Mouse (Mus musculus) lung, postnatal 0 days (tissue): Measurements from ENCODE around the gene Fam160a1. TPM values are rescaled to one million over a fixed set of nuclear protein-coding genes. Genes with fewer than 3 reads are reported as not detected.

ENCODE experiments used
- ATAC-seq: fragments of 200-750 bp; cut with Nextera tagmentation; 2 replicates; pipeline ENCODE4 v1.8.0; 2017; ENCODE audit warnings: moderate library complexity
- DNase-seq: peaks from one replicate; pipeline ENCODE4 v3.0.0-alpha.2; 2016; ENCODE audit warnings: low spot score
- H3K27ac ChIP-seq: fragments of 300-500 bp; sonication (generic); 2 replicates; pipeline ENCODE4 v1.5.1; 2014; ENCODE audit warnings: antibody characterized with exemption, mild to moderate bottlenecking, low read length, mixed read lengths
- H3K27me3 ChIP-seq: fragments of 300-500 bp; sonication (generic); replicated peaks from 2 replicates; pipeline ENCODE4 v1.6.1; 2014; ENCODE audit warnings: low read length, mixed read lengths; ENCODE audit not compliant: insufficient read depth
- H3K36me3 ChIP-seq: fragments of 300-500 bp; sonication (generic); 2 replicates; pipeline ENCODE4 v1.6.1; 2014; ENCODE audit warnings: low read length, mixed read lengths; ENCODE audit not compliant: insufficient read depth
- H3K4me1 ChIP-seq: fragments of 300-500 bp; sonication (generic); 2 replicates; pipeline ENCODE4 v1.6.1; 2014; ENCODE audit warnings: antibody characterized with exemption, low read depth, low read length, mixed read lengths; ENCODE audit not compliant: insufficient read depth
- H3K4me2 ChIP-seq: fragments of 300-500 bp; sonication (generic); replicated peaks from 2 replicates; pipeline ENCODE4 v1.6.1; 2014; ENCODE audit warnings: low read depth, mild to moderate bottlenecking, low read length, moderate library complexity, mixed read lengths
- H3K4me3 ChIP-seq: fragments of 300-500 bp; sonication (generic); 2 replicates; pipeline ENCODE4 v1.5.1; 2014; ENCODE audit warnings: low read depth, low read length
- H3K9ac ChIP-seq: fragments of 300-500 bp; sonication (generic); replicated peaks from 2 replicates; pipeline ENCODE4 v1.6.1; 2014; ENCODE audit warnings: low read depth, mild to moderate bottlenecking
- H3K9me3 ChIP-seq: fragments of 300-500 bp; sonication (generic); 2 replicates; pipeline ENCODE4 v1.6.1; 2016; ENCODE audit warnings: low read length, mixed read lengths
- CTCF ChIP-seq: IDR thresholded peaks from 2 replicates; pipeline ENCODE4 v1.5.1; 2016; ENCODE audit warnings: antibody characterized with exemption, mild to moderate bottlenecking
- EP300 ChIP-seq: IDR thresholded peaks from 2 replicates; pipeline ENCODE4 v1.6.1; 2016; ENCODE audit warnings: antibody characterized with exemption, mild to moderate bottlenecking, control low read depth
- WGBS: fragments of 180-500 bp; shearing (Covaris S2); extraction: QIAGEN DNeasy Blood & Tissue Kit; methylation state at CpG from one replicate; pipeline ENCODE4 v1.1.7; 2014; 5-methylcytosine and 5-hydroxymethylcytosine counted together
- polyA plus RNA-seq: library from polyadenylated mRNA; unstranded; fragments of >200 nt; fragmentation: Nextera tagmentation; extraction: Ambion mirVana; gene quantifications from 2 replicates; pipeline ENCODE4 v1.2.1, GENCODE M21; 2015

Gene Fam160a1
- polyA plus RNA-seq, 1 experiment from 2014 or later = 4.6 TPM

- Histone ChIP-seq H3K4me1 (no peaks in the 10 kb centered on the region; the same call in 1 of the 2 replicates), H3K27ac (no peak overlapping the region), H3K4me3 (no peak overlapping the region), H3K36me3 (no peaks in the 10 kb centered on the region), H3K9me3 (no peaks in the 10 kb centered on the region), H3K27me3 (no peaks in the 10 kb centered on the region), H3K9ac (no peak overlapping the region), H3K4me2 (no peak overlapping the region)
- TF ChIP-seq CTCF = no peak
- TF ChIP-seq EP300 = no peak
- ATAC-seq (no peak), DNase-seq (no peak)
- 38% methylated on average over 4 of the region's 4 CpGs for WGBS
Measured at GRCm38 (mm10) chr3:85857083-85857482, 40.0 kb upstream of the Fam160a1 start.

DNA sequence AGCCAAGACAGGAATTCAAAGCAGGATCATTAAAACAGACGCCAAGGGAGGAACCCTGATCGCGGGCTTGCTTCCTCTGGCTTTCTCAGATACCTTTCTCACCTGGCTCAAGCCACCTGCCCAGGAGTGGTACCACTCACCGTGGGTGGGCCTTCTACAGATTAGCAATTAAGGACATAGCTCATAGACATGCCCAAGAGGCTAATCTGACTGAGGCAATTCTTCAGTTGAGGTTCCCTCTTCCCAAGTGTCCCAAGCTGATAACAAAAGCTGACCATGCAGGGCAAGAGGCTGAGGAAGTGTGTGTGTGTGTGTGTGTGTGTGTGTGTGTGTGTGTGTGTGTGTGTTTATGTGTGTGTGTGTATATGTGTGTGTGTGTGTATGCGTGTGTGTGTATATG is 38.9 kb upstream of the Fam160a1 start:
- no peak for ATAC-seq
- no peak overlapping the region for H3K27ac ChIP-seq

GRCm38 (mm10) chr3:85855043-85855442 is 38.0 kb upstream of the Fam160a1 start:
- Histone ChIP-seq H3K36me3 (no peaks in the 10 kb centered on the region), H3K4me1 (no peaks in the 10 kb centered on the region; the same call in 1 of the 2 replicates), H3K9ac (no peak overlapping the region), H3K9me3 (no peaks in the 10 kb centered on the region), H3K27me3 (no peaks in the 10 kb centered on the region), H3K27ac (no peak overlapping the region), H3K4me2 (no peak overlapping the region), H3K4me3 (no peak overlapping the region)
- ATAC-seq = no peak
- no peak for DNase-seq
- WGBS = 83% methylated on average over 3 of the region's 3 CpGs
- TF ChIP-seq EP300 (no peak), CTCF (no peak)

More for the DNA sequence above, 38.9 kb upstream of the Fam160a1 start:
- Histone ChIP-seq H3K4me3 (no peak overlapping the region), H3K9me3 (no peaks in the 10 kb centered on the region), H3K9ac (no peak overlapping the region), H3K4me1 (no peaks in the 10 kb centered on the region; the same call in 1 of the 2 replicates), H3K4me2 (no peak overlapping the region), H3K36me3 (no peaks in the 10 kb centered on the region), H3K27me3 (no peaks in the 10 kb centered on the region)
- 86% methylated on average over 5 of the region's 5 CpGs for WGBS
- DNase-seq = no peak
- TF ChIP-seq EP300 (no peak), CTCF (no peak)

- no peak for DNase-seq
- Histone ChIP-seq H3K4me1 (no peaks in the 10 kb centered on the region; the same call in 1 of the 2 replicates), H3K9ac (no peak overlapping the region), H3K27me3 (no peaks in the 10 kb centered on the region), H3K36me3 (no peaks in the 10 kb centered on the region), H3K4me3 (no peak overlapping the region), H3K4me2 (no peak overlapping the region), H3K9me3 (no peaks in the 10 kb centered on the region), H3K27ac (no peak overlapping the region)
- 89% methylated on average over 6 of the region's 6 CpGs for WGBS
- ATAC-seq = no peak
- TF ChIP-seq EP300 (no peak), CTCF (no peak)
Measured at GRCm38 (mm10) chr3:85854143-85854542, 37.1 kb upstream of the Fam160a1 start.

GRCm38 (mm10) chr3:85853715-85854114 is 36.6 kb upstream of the Fam160a1 start:
- DNase-seq (peak; percentile 11), ATAC-seq (no peak)
- Histone ChIP-seq H3K27me3 (no peaks in the 10 kb centered on the region), H3K4me2 (no peak overlapping the region), H3K36me3 (no peaks in the 10 kb centered on the region), H3K9me3 (no peaks in the 10 kb centered on the region), H3K4me1 (no peaks in the 10 kb centered on the region; the same call in 1 of the 2 replicates), H3K4me3 (no peak overlapping the region), H3K27ac (no peak overlapping the region), H3K9ac (no peak overlapping the region)
- 61% methylated on average over 4 of the region's 4 CpGs for WGBS
- TF ChIP-seq EP300 (no peak), CTCF (no peak)

DNA sequence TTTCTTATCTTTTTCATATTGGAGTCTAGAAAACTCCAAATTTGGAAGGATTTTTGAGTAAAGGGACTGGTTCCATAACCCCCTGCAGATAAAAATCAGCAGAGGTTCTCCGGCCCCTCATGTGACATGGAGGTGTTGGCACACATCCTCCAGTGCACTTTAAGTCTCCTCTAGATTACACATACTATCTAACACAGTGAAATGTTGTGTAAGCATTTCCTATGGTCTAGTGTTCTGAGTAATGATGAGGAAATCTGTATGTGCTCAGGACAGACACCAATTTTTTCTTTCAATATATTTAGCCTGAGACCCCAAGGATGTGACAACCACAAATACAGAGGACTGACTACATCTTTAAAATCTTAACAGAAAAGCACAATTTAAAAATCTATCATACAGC is 33.0 kb upstream of the Fam160a1 start:
- H3K4me1 ChIP-seq = no peaks in the 10 kb centered on the region
- no peaks in the 10 kb centered on the region for H3K36me3 ChIP-seq
- WGBS = 39% methylated on average over 1 of the region's 1 CpGs

GRCm38 (mm10) chr3:85846316-85846715 is 29.2 kb upstream of the Fam160a1 start:
- ATAC-seq (no peak), DNase-seq (no peak)
- H3K27ac ChIP-seq = no peak overlapping the region
- H3K4me2 ChIP-seq = no peak overlapping the region
- 93% methylated on average over 1 of the region's 1 CpGs for WGBS
- no peaks in the 10 kb centered on the region for H3K9me3 ChIP-seq
- 0 out of 2 replicates have a peak, but pooled peaks cover 6% of the 10 kb centered on the region for H3K4me1 ChIP-seq
- no peak overlapping the region for H3K4me3 ChIP-seq
- no peaks in the 10 kb centered on the region for H3K27me3 ChIP-seq
- TF ChIP-seq CTCF (no peak), EP300 (no peak)
- H3K36me3 ChIP-seq = no peaks in the 10 kb centered on the region
- no peak overlapping the region for H3K9ac ChIP-seq

More for the DNA sequence above, 33.0 kb upstream of the Fam160a1 start:
- TF ChIP-seq EP300 = no peak
- Histone ChIP-seq H3K27me3 (no peaks in the 10 kb centered on the region), H3K9me3 (no peaks in the 10 kb centered on the region), H3K9ac (no peak overlapping the region), H3K4me3 (no peak overlapping the region), H3K4me2 (no peak overlapping the region), H3K27ac (no peak overlapping the region)
- DNase-seq = peak; percentile 19
- ATAC-seq = no peak
